Mouse (Mus musculus) liver (tissue): ENCODE results near the gene C2cd5.

Source experiments
- DNase-seq: peaks from one replicate; pipeline ENCODE4 v3.0.0-alpha.2; 2020; ENCODE audit warnings: mixed read lengths

Gene C2cd5

GRCm38 (mm10) chr6:143115011-143115445 lies 15.1 kb upstream of the C2cd5 start:
- DNase-seq = peak; percentile 65

- peak; percentile 39 for DNase-seq
These were observed 14.6 kb upstream of the C2cd5 start for GRCm38 (mm10) chr6:143114556-143114955.

DNA sequence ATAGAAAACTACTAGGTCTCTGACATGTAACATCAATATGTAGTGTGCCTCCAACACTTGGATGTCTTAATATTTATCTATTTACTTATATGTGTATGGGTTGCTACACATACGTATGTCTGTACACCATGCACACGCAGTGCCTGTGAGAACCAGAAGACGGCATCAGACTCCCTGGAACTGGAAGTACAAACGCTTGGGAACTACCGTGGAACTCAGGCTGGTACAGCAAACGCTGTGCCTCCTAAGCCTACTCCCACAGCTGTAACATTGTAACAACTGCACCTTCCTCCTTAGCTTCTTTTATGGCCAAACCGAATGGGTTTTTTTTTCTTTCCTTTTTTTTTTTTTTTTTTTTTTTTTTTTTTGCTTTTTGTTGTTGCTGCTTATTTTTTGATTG lies 10.4 kb upstream of the C2cd5 start:
- DNase-seq = no peak

DNA sequence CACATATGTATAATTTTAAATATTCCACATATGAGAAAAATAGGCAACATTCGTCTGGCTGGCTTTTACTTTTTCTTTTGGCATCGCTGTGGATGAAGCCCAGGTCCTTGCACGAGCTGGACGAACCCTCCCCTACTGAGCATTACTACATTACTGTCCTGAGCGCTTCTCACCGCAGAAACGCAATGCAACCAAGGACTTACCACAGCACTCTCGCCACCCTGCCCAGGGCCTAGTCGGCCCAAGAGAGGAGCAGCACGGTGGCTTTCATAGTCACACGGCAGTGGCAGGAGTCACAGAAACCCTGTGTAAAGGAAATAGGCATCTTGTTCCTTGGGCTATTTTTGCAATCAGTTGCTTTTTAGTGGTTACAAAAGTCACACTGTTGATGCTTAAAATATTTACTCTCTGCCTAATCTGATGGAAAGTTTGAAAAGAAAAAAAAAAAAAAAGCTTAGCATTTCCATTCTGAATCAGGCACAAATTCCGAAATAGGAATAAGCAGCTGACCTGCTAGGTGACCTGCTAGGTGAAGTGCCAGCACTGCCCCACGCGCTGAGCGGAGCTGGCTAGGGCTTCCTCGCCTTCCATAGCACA lies 9.8 kb upstream of the C2cd5 start:
- no peak for DNase-seq

GRCm38 (mm10) chr6:143108031-143108430 lies 8.1 kb upstream of the C2cd5 start:
- no peak for DNase-seq

- no peak for DNase-seq
These were observed 7.7 kb upstream of the C2cd5 start for GRCm38 (mm10) chr6:143107611-143108010.

GRCm38 (mm10) chr6:143105766-143106165 lies 5.8 kb upstream of the C2cd5 start:
- no peak for DNase-seq

DNA sequence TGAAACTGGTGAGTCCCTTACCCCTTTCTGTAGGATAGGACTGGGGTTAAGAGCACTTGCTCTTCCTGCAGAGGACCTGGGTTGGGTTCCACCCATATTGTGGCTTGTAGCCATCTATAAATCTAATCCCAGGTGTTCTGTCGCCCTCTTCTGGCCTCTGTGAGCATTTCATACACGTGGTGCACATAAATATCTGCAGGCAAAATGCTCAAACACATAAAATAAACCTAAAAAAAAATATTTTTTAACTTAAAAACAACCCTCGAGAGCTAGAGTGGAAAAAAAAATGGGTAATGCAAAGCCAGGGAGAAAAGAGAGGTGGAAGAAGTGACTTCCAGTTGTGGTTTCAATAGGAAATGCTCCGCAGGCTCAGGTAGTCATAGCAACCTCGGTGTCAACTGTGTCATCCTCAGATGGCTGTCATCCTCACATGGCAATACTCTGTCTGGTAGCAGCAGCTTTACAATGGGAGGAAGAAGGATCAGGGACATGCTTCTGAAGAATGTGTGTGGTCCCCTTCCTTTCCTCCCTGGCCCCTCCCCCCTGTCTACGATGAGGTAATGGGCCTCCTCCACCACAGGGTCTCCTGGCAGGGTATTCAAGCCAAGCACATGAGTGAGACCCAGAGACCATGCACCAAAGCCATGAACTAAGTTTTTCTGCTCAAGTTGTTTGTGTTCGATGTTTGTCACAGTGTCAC lies 4.2 kb upstream of the C2cd5 start:
- peak; percentile 44 for DNase-seq

DNA sequence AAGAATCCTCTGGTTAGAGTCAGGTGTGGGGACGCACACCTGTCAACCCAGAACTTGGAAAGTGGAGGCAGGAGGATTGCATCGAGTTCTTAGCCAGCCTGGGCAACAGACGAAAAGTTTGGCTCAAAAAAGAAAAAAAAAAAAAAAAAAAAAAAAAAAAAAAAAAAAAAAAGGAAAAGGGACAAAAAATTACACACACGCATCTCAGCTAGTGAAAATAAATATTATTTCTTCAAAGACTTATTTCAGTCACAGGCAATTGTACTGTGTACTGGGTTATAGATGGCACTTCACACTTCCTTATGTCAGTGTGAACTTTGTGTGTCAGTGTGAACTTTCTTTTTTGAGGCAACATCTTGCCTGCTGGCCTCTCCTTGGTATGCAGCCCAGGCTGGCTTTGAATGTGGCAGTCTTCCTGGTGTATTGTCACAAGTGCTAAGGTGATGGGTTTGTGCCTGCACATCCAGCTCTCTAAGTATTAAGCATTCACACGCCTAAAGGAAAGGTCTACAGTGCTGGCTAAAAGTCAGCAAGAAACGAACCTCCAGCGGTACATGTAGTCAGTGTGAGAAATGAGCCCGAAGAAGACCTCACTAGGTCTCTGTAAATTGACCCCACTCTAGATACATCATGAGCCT lies 656 bp upstream of the C2cd5 start:
- DNase-seq = no peak

DNA sequence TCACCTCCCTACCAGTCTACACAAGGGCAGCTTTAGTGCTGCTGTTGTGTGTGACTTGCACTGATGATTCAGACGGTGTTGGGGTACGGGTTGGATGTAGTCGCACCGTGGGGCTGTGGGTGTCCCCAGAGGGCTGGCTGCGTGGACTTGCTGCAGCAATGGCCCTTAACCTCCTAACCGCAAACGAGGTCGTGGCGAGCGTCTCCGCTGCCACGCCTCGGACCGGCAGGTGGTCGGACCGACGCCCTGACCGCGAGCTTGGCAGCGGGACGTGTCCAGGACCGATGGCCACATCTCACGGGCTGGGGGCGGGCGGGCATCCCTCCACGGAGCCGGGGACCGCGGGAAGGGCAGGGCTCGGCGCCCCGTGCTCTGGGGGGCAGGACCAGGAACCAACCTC lies 660 bp downstream of the C2cd5 start:
- DNase-seq = peak; percentile 71

GRCm38 (mm10) chr6:143095126-143095525 lies 4.8 kb downstream of the C2cd5 start:
- peak; percentile 51 for DNase-seq

DNA sequence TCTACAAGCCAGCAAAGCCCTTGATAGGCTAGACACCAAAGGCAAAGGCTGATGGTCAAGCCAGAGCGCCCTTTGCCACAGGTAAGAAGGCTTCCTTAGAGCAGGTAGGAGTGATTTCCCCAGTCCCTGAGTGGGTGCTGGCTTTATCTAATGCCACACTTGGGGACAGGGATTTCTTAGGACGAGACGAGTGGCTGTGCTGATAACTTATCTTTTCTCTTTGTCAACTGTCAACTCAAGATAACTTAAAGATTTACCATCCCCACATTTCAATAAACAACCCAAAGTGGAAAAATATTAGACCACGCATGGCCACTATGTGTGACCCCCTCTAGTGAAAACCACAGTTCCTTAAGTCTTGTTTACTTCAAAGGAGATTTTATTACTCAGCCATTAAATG lies 7.1 kb downstream of the C2cd5 start:
- no peak for DNase-seq

- no peak for DNase-seq
These were observed 8.9 kb downstream of the C2cd5 start for GRCm38 (mm10) chr6:143091076-143091475.

- DNase-seq = no peak
These were observed 12.6 kb downstream of the C2cd5 start for GRCm38 (mm10) chr6:143087332-143087731.

DNA sequence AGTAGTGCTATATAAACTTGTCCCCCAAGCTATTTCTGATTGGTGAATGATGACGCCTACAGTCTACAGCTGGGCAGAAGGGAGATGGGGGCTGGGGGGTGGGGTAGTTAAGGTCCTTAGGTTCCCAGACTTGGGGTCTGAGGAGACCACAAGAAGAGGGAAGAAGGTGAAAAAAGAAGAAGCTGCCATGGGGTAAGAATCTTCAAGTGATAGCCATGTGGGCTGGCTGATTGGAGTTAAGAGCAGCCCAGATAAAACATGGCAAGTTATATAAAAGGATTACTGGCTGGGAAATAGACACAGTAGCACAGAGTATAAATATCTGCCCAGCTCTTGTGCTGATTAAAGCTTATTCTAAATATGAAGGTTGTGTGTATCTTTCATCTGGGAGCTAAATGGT lies 14.0 kb downstream of the C2cd5 start:
- no peak for DNase-seq

GRCm38 (mm10) chr6:143084314-143085025 lies 15.5 kb downstream of the C2cd5 start:
- no peak for DNase-seq

GRCm38 (mm10) chr6:143081479-143082106 lies 18.3 kb downstream of the C2cd5 start:
- DNase-seq = no peak

- DNase-seq = no peak
These were observed 19.2 kb downstream of the C2cd5 start for GRCm38 (mm10) chr6:143080774-143081173.

GRCm38 (mm10) chr6:143079126-143079525 lies 20.8 kb downstream of the C2cd5 start:
- no peak for DNase-seq

- DNase-seq = no peak
These were observed 23.5 kb downstream of the C2cd5 start for GRCm38 (mm10) chr6:143076461-143076860.

GRCm38 (mm10) chr6:143073914-143074313 lies 26.0 kb downstream of the C2cd5 start:
- DNase-seq = no peak

- no peak for DNase-seq
These were observed 26.5 kb downstream of the C2cd5 start for GRCm38 (mm10) chr6:143073476-143073875.

DNA sequence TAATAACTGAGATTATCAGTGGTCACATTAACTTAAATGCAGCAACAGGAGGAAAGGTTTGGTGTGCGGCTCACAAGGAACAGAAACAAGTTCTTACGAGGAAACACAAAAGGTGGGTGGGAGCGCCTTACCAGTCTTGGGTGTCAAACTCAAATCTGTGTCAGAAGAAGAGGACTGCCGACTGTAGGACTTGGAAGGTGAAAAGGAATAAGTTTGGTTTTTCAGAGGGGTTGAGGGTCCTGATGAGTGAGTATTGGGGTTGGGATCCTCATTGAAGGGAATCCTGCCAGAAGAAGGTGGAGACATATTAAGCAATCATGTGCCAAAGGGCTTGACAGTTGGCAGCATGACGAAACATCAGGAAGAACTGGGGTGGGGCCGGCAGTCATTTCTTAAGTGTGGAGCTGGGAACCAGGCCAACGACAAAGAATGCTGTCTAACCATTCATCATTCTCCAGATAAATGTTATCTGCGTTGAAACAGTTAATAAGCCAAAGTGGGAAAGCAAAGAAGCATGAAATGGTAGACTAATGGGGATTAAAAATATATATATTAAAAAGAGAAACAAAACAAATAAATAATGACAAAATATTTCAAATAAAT lies 27.4 kb downstream of the C2cd5 start:
- DNase-seq = no peak
